Mouse (Mus musculus) layer of hippocampus, adult 2 months (tissue): ENCODE data around the gene H6pd. TPM values are rescaled to one million over a fixed set of nuclear protein-coding genes. Genes with fewer than 3 reads are reported as not detected.
A peak's percentile ranks its signal among the peaks of the same experiment; 100 is the strongest.
"Not testable (repeated sequence)": the region's sequence is repeated elsewhere in the genome, so short reads cannot be mapped to it uniquely, and the experiment has no call there.

Source experiments
- DNase-seq, 2 experiments: peaks; one replicate each; pipeline ENCODE4 v3.0.0; 2022; ENCODE audit warnings: low spot score in 2 of 2
- H3K27ac ChIP-seq: fragments of 200-600 bp; 2 replicates; pipeline ENCODE4 v1.8.1; 2022
- H3K4me3 ChIP-seq: fragments of 200-600 bp; 2 replicates; pipeline ENCODE4 v1.8.1; 2022; ENCODE audit warnings: mild to moderate bottlenecking
- CTCF ChIP-seq: fragments of 200-600 bp; conservative IDR thresholded peaks from 2 replicates; pipeline ENCODE4 v1.8.1; 2022; ENCODE audit warnings: antibody characterized with exemption, mild to moderate bottlenecking, moderate library complexity
- long read RNA-seq, 2 experiments: library from polyadenylated mRNA; stranded (forward); transcript quantifications; one replicate each; pipeline ENCODE4 v2.0.0; 2021; ENCODE audit warnings: borderline mapping rate in 2 of 2
- total RNA-seq, 2 experiments: library from RNA; stranded (reverse); gene quantifications; 2 replicates each; pipeline ENCODE4 v1.2.3; 2021

The H6pd gene
- total RNA-seq, result 10 to 100 TPM in 1 of 2 experiments, 1 to 10 TPM in 1; 9.5 to 11.1 TPM
- long read RNA-seq, experiment 1, full-length matches to known transcripts, result 4 of 8 reads
- long read RNA-seq, experiment 1, partial matches to known transcripts, result 1 of 8 reads
- long read RNA-seq, experiment 1, other reads (novel, unspliced or antisense), result 3 of 8 reads
- long read RNA-seq, experiment 2, full-length matches to known transcripts, result 7 of 10 reads
- long read RNA-seq, experiment 2, partial matches to known transcripts, result 0 of 10 reads
- long read RNA-seq, experiment 2, other reads (novel, unspliced or antisense), result 3 of 10 reads

DNA sequence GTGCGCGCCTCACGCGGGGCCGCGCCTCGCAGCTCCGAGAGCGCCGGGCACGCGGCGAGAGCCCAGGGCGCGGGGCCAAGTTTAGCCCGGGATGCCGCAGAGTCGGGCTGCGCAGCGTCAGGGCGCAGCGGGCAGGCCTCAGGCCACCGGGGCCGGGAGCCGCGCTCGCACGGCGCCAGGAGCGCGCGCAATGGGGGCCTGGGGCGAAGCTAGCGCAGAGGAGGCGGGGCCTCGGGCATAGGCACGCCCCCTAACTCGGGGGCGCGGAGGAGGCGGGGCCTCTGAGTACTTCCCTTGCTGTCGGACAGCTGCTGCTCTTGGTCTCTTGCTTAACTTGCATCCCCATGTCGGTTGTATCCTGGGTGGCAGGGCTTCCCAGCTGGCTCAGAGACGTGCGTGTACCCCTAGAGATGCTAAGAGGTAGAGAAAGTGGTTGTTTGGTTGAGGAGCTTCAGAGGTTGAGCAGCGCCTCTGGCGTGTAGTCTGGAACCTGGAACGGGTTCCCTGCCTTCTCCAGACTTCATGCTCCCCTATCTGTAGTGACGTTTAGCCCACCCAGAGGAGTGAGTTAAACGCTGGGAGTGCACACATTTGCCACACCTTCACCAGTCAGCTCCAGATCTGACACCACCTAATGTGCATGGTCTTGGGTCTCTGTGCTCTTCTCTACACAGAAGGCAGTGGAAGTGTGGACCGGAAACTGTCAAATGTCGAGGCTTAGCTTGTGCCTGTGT, at the start of gene H6pd:
TSS of gene H6pd (minus strand) at position 171 of the 734 bp plus-strand sequence.
- DNase-seq, result peak; percentile 81
- peak within 1 kb of the TSS; percentile 94 for H3K27ac ChIP-seq
- TF ChIP-seq CTCF, result peak; percentile 22; the same call in 1 of the 2 replicates
- H3K4me3 ChIP-seq, result peak within 1 kb of the TSS; percentile 85

DNA sequence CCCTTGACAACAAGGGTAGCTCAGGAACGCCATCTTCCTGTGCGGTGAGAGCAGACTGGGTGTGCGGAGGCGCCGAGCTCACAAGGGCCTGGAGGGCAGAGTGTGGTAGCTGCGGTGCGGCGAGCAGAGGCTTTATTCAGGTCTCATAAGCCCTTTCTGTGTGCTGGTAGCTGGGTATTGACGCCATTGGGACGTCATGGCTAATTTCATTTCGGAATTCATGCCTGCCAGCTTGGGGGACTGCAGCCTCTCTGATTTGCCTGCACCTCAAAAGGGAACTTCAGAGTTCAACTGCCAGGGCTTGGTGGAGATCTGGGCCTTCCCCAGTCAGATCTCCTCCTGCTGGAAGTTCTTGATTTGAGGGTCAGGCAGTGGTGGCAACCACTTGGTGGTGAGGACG, 48.9 kb upstream of the H6pd start:
- DNase-seq, result no peak
- no peak for TF ChIP-seq CTCF
- Histone ChIP-seq H3K4me3 (no peak overlapping the region), H3K27ac (no peak overlapping the region)

GRCm38 (mm10) chr4:150056171-150056570, 47.3 kb upstream of the H6pd start:
- H3K4me3 ChIP-seq, result no peak overlapping the region
- DNase-seq, result no peak
- TF ChIP-seq CTCF, result no peak
- H3K27ac ChIP-seq, result no peak overlapping the region

GRCm38 (mm10) chr4:150052380-150052779, 43.6 kb upstream of the H6pd start:
- no peak for TF ChIP-seq CTCF
- H3K27ac ChIP-seq, result no peak overlapping the region
- DNase-seq, result no peak
- no peak overlapping the region for H3K4me3 ChIP-seq

DNA sequence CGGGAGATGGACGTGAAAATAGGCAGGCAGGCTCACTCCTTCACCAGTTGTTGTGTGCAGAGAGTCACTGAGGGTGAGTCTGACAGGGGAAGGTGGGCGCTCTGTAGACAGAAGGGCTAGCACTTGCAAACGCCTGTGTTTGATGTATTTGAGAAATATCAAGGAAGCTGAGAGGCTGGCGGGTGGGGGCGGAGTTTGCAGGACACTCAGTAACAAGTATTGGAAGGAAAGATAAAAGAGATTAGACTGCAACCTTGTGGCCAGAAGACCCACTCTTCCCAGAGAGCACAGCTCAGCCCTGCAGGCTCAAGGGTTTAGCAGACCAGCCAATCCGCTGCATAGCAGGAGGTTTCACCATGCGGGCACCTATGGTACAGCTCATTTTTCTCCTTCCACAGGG, 42.7 kb upstream of the H6pd start:
- H3K4me3 ChIP-seq, result no peak overlapping the region
- no peak for TF ChIP-seq CTCF
- H3K27ac ChIP-seq, result no peak overlapping the region
- DNase-seq, result no peak

DNA sequence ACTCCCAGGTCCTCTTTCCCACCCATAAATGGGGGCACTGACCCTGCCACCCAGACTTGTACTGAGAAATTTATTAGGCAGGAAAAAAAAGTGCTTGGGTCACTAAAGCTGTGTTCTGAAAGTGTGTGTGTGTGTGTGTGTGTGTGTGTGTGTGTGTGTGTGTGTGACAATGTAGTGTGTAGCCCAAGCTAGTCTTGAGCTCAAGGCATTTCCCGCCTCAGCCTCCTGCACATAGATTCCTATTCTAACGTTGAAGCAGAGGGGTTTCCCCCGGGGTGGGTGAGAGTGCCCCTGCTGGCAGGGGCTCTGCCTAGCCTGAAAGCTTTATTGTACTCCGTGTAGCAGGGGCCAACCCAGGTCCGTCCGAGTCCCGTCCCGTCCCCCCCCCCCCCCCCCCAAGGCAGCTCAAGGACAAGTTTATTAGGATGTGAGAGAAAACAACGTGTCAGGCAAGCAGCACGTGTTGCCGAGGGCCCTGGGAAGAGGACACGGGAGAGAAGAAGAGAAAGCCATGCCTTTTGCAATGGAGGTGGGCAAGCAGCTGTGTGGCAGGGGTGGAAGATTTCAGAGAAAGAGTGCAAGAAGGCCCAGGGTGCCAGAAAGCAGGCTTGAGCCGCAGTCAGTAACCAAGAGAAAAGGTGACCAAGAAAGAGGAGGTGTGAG, 40.9 kb upstream of the H6pd start:
- no peak for DNase-seq
- Histone ChIP-seq H3K4me3 (no peak overlapping the region), H3K27ac (no peak overlapping the region)
- TF ChIP-seq CTCF, result no peak

DNA sequence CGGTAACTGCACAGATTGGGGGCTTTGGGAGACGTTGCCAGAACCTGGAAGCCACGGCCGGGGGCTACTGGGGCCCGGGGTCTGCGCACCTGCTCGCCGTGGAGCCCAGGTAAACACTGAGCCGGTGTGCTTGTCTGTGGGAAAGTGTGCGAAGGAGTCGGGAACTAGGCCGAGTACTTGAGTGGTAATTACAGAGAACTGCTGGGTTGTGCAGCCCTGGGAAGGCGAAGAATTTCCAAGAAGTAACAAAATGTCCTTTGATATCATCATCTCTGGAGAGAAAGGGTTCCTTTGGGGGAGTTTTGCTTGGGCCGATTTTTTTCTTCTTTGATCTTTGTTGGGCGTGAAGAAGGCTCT, 40.3 kb upstream of the H6pd start:
- TF ChIP-seq CTCF, result no peak
- H3K27ac ChIP-seq, result no peak overlapping the region
- peak overlapping the region; percentile 48 for H3K4me3 ChIP-seq
- no peak for DNase-seq

DNA sequence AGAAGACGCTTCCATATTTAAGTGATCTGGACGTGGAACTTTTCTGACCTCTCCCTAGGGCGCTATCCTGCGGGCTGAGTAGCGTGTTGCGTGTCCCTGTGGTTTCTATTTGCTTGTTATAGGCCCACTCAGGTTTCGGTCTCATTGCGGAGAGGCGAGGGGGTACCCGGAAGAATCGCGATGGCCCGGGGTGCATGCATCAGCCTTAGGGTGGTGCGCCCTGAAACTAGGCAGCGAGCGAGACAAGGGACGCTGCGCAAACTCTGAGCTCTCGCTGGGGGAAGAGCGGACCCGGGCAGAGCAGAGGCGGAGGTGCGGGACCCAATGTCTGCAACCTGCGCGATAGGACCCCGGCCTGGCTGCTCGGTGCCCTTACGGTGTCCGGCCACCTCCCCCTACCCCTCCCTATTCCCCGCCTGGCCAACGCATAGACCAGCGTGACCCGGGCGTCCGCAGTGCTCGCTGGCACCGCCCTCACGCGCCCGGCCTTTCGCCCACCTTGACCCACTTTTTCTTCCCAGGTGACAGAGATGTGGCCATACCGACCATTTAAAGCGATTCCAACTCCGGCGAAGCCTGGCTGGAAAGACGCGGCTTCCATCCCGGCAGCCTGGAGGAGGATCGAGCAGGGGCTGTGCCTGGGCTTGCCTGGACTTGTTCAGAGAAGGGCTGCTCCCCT, 39.8 kb upstream of the H6pd start:
- no peak for DNase-seq
- H3K4me3 ChIP-seq, result peak overlapping the region; percentile 48
- TF ChIP-seq CTCF, result no peak
- H3K27ac ChIP-seq, result no peak overlapping the region

- no peak for TF ChIP-seq CTCF
- no peak for DNase-seq
- no peak overlapping the region for H3K27ac ChIP-seq
- peak overlapping the region; percentile 48 for H3K4me3 ChIP-seq
These were observed 39.2 kb upstream of the H6pd start for GRCm38 (mm10) chr4:150048038-150048437.

DNA sequence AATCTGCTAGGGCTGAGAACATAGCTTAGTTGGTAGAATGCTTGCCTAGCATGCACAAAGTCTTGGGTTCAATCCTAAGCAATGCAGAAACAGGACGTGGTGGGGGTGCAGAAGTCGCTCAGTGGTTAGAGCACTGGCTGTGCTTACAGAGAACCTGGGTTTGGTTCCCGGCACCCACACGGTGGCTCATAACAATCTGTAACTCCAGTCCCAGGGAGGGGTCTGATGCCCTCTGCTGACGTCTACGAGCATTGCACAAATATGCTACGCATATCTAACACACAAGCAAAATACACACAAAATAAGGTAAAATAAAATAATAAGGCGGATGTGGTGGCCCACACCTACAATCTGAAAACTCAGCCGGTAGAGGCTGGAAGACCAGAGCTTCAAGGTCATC, 34.8 kb upstream of the H6pd start:
- TF ChIP-seq CTCF, result no peak; the same call in 1 of the 2 replicates
- Histone ChIP-seq H3K27ac (no peak overlapping the region), H3K4me3 (no peak overlapping the region)
- DNase-seq, result no peak

- TF ChIP-seq CTCF, result no peak
- Histone ChIP-seq H3K4me3 (no peak overlapping the region), H3K27ac (no peak overlapping the region)
- DNase-seq, result no peak
These were observed 32.7 kb upstream of the H6pd start for GRCm38 (mm10) chr4:150041346-150042110.

DNA sequence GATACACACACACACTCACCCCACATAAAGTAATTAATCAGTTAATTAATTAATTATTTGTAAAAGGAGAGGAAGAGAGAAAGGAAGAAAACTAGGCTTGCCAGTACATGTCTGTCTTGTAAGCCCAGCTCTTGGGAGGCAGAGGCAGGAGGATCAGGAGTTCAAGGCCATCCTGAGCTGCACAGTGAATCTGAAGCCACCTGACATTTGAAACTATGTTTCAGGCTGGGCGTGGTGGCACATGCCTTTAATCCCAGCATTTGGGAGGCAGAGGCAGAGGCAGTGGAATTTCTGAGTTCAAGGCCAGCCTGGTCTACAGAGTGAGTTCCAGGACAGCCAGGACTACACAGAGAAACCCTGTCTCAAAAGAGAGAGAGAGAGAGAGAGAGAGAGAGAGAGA, 32.0 kb upstream of the H6pd start:
- H3K4me3 ChIP-seq, DNase-seq, H3K27ac ChIP-seq: not testable (repeated sequence)
